Mouse (Mus musculus): Measurements from ENCODE around the gene Jak2.

Jak2 gene

DNA sequence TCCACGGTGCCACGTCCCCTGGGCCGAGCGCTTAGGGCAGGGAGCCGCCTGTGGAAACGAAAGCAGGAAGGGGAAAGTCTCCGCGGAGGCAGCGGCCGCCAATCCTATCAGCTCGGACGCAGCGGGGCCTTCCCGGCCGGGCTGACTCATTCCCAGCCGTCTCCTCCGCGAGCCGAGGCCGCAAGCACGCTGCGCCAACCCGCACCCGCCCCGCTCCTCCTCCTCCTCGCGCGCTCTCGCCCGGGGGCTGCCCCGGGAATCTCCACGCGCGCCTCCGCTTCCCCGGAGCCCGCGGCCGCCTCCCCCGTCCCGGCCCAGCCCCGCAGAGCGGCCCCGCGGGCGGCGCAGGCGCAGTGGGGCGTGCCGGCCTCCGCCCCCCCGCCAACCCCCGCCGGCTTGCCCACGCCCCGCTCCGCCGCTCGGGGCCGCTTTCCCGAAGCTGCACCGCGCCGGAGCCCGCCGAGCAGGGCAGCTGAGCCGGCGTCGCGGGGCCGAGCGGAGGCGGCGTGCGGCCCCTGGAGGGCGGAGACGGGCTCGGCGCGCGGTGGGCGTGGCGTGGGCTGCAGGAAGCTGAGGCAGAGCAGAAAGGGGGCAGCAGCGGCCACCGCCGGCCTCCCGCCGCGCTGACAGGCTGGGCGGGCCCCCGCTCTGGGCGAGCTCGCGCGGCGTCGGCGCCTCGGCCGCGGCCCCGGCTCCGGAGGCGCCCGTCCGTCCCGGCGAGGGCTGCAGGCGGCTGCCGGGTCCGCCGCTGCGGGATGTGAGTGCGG, at the start of gene Jak2:
Gene Jak2, plus strand, starts transcription at position 638 of the 767 bp plus-strand sequence.
- DNase-seq (ENCODE audit: low spot score in 2 of 2) = peak; percentile 68 to 75

DNA sequence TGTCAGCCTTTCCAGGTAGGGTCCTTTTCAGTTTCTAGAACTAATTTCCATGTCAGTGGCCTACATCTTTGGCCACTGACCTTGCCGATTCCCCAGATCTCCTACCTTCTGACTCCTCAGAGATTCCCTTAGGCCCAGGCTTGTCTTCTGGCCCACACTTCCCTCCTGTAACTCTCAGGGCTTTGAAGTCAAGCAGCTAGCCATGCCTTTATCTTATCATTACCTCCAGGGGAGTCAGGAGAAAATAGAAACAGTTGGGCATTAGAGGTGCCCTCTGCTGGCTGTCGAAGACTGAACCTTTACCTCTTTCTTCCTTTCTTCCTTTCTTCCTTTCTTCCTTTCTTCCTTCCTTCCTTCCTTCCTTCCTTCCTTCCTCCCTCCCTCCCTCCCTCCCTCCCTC, 48.3 kb upstream of the Jak2 start:
- no peak for DNase-seq (ENCODE audit: low spot score in 2 of 2)

DNA sequence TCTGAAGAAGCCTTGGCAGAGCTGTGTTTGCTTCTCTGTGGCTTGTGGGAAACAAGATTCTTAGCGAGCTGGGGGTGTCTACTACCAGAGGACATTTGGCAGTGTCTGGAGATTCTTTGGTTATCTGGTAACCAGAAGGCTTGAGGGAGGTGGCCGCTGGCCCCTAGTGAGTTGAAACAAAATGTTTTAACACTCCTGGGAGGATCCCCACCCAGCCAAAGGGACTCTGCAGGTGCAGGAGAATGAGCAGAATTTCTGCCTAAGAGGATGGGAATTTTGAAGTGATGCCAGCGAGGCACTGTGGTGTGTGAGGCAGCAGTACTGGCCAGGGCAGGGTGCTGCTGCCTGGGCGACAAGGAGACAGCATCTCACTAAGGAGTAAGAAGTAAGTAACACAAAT, 47.0 kb upstream of the Jak2 start:
- DNase-seq (ENCODE audit: low spot score in 2 of 2) = no peak

DNA sequence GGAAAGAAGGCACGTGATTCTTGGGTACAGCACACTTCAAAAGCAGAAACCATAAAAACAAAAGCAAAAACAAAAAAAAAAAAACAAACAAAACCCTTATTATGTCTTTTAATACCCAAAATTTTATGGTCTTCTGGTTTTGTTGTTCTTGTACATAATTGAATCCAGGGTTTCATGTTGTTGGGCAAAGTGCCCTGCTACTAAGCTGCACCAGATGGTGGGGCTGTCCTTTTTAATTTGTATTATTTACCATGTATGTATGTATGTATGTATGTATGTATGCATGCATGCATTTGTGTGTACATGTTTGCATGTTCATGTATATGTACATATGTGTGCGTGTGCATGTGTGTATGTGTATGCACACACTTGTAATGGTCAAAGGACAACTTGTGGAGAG, 46.4 kb upstream of the Jak2 start:
- no peak for DNase-seq (ENCODE audit: low spot score in 2 of 2)

DNA sequence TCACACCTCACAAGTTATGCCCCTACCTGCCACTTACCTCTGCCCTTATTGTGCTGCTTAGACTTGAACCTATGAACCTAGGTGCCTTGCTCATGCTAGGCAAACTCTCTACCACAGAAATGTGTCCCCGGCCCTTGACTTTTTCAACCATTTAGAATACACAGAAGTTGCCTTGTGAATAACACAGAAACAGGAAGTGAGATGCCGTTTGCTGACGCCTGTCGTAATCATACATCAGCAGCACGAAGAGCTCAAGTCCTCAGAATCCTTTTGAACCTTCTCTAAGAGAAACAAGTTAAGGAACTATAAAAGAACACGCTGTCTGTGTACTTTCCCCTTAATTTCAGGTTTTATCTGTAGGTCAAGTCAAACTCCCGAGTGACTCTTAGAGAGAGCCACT, 41.7 kb upstream of the Jak2 start:
- no peak for DNase-seq (ENCODE audit: low spot score in 2 of 2)

DNA sequence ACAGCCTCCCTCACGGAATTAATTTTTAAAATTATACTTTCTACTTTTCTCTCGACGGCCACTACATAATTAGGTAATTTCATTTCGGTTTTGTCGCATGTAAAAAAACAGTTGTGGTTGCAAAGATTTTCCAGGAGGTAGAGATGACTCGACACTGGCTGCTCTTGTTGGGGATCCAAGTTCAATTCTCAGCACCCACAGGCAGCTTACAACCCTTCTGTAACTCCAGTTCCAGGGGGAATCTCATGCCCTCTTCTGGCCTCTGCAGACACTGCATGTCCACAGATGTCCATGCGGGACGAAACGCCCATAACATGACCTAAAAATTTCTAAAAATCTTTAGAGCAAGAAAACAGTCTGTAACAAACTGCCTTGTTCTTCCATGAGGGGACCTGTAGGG, 41.3 kb upstream of the Jak2 start:
- no peak for DNase-seq (ENCODE audit: low spot score in 2 of 2)

DNA sequence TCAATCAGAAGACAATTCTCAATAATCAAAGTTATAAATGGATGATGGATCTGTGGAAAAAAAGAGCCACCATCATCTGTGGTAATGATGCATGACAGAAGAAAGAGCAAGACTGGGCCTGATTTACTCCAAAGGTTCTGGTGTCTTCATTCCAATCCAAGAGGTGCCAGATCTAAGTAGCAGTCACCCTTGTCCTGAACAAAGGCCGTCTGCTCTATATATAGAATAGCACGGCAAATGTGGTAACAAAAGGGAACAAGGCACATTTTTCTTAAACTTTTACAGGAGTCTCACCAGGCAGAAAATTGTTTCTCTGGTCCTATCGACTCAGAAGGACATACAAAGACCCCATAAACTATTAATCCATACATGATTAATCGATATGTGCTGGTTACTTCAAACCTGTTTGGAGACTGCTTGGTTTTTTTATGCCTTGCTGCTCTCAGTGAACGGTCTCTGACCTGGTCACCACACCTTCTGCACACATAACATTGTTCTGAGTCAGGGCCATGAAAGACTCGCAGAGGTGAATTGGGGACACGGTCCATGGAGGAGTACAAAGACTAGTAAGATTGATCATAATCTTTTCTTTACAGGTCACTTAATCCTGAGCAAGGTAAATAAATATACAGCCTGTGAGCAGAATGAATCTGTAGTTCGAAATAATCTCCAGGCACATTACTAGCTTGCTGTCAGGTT, 35.7 kb upstream of the Jak2 start:
- DNase-seq (ENCODE audit: low spot score in 2 of 2) = no peak

DNA sequence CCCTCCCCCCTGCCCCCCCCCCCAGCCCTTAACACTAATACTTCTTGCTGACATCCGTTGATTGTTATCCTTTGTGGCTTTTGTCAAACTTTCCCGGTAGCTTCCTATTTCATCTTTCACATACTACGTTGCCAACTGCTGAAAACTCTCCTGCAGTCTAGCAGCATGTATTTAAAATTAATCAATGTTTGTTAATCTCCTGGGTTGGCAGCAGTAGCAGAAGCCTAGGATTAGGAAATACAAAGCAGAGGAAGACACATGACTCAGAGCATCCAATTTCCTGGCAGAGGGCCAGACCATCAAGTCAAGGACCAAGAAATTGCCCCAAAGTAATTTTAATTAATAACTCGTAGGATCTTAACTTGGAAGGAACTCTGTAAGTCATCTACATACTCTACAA, 29.8 kb upstream of the Jak2 start:
- no peak for DNase-seq (ENCODE audit: low spot score in 2 of 2)

DNA sequence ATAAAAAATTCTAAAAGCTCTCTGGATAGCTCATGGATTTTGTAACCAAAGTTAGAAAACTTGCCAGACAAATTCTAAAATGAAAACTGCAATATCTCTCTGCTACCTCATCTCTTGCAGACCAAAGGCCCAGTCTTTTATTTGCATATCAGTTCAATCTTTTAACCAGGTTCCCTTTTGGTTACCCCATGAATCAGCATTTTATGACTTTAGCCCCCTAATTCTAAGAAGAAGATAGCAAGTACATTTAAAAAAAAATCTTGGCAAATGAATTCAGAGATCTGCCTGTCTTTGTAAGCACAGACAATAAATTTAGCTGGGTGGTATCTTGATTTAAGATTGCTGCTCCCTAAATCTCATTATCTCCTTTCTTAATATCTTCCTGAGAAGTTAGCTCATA, 26.7 kb upstream of the Jak2 start:
- DNase-seq (ENCODE audit: low spot score in 2 of 2) = no peak

DNA sequence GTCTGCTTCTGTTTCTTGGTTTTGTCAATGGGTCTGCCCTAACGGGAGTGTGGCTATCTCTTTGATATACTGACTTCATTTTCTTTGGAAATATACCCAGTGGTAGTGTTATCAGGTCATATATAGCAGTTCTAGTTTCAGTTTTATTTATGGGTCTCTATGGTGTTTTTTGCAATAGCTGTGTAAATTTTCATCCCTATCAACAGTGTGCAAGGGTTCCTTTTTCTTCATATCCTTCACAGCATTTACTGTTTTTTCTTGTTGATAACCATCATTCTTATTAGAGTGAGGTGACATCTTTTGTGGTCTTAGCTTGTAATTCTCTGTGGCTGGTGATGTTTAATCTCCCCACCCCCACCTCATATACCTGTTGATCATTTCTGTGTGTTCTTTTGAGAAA, 24.6 kb upstream of the Jak2 start:
- DNase-seq (ENCODE audit: low spot score in 2 of 2) = no peak

DNA sequence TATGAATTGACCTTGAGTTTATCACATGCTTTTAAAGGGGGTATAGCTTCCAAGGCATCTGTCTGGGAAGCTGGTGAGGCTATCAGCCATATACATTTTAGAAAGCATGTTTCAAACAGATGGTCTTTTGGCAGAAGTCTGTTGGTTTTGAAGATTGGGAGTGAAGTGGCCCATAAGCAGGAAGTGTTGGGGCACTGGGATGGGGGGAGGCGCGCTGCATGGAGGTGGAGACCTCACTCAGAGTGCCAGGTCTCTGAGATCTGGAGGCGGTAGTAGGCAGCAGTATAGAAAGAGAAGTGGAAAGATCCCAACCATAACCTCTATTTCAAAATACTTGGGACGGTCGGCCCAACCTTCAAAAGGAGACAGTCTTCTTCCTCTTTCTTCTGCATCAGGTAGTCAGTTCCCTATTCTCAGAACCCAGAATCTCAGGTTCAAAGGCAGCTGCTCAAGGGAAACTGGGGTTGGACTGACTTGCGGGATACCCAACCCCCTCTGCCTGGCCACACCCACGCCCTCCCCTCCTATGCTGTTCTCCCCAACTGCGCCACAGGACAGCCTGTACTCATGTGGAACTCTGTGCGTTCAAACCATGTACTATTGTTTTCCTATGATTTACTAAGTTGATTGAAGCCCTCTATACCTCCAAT, 23.6 kb upstream of the Jak2 start:
- DNase-seq (ENCODE audit: low spot score in 2 of 2) = no peak

DNA sequence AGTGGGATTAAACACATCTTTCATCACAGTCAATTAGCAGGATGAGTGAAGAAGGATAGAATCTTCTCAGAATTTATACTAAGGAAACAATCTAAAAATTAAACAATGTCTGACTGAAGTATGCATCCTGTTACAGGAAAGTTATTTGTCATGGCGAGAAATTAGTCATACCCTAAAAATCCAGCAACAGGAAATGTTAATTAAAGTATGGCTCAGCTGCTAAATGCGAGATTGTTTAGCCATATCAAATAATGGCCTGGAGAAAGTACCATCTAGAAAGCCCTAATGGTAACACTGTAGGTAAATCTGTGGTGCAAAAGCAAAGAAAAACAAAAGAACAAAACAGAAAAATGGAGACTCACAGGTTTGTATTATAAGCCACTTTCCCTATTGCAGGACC, 22.6 kb upstream of the Jak2 start:
- DNase-seq (ENCODE audit: low spot score in 2 of 2) = no peak

DNA sequence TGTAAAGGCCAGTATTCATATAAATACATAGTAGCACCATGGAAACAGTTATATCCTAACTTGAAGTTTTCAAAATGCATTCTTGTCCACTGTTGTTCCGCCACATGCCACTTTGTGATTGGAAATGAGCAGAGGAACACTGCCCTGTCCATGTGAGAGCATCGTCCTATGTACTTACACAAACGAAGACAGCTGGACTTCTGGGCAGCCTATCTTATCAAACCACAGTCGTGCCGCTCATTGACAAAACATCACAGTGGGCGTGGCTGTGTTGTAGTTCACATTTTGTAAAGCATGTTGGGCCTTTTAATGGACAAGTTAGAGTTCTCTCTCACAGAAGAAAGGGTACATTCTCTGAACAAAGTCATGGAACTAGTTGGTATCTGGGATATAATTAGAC, 18.9 kb upstream of the Jak2 start:
- DNase-seq (ENCODE audit: low spot score in 2 of 2) = no peak

DNA sequence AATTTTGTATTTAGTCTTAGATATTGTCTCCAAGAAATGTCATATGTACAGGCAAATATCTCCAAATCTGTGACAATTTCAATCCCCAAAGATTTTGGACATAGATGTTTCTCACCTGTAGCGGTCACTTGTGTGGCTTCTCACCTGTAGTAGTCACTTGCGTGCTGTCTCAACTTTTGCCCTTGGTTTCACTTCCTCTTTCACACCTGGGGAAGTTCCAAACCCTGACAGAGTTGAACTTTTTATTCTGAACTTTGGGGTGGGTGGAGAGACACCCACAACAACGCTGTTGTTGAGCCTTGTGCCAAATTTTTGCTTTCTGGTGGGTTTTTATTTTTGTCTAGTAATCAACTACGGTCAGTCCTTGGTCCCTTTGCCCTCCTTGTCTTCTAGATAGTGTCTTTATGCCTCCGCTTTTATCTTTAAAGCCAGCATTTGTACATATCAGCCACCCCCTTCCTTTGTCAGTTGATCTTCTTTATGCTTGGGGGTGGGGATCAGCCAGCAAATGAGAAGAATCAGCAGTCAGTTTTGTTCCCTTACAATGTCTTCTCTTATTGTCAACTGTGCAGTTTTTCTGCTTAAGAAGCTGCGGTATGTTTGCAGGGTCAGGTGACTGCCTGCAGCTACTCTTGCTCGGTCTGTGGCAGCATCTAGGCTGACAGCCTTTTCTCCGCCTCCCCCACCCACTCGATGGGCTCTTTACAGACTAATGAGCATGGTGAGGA, 14.8 kb upstream of the Jak2 start:
- DNase-seq (ENCODE audit: low spot score in 2 of 2) = no peak

DNA sequence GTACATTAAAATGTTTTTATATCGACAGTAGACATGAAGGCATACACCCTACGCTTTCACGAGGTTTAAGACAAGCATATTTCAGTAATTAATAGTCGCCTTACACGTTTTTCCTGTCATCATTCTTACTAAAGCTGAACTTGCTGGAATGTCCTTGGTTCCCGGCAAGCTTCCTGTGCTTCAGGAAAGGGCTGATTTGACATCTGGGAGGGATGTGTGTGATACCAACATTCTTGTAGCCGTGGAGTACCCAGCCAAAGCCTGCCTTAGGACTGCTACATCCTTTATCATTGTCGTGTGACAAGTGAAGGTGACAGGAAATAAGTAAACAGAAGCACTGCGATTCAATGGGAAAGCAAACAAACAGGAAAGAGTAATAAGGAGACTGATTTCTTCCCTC, 13.5 kb upstream of the Jak2 start:
- no peak for DNase-seq (ENCODE audit: low spot score in 2 of 2)

DNA sequence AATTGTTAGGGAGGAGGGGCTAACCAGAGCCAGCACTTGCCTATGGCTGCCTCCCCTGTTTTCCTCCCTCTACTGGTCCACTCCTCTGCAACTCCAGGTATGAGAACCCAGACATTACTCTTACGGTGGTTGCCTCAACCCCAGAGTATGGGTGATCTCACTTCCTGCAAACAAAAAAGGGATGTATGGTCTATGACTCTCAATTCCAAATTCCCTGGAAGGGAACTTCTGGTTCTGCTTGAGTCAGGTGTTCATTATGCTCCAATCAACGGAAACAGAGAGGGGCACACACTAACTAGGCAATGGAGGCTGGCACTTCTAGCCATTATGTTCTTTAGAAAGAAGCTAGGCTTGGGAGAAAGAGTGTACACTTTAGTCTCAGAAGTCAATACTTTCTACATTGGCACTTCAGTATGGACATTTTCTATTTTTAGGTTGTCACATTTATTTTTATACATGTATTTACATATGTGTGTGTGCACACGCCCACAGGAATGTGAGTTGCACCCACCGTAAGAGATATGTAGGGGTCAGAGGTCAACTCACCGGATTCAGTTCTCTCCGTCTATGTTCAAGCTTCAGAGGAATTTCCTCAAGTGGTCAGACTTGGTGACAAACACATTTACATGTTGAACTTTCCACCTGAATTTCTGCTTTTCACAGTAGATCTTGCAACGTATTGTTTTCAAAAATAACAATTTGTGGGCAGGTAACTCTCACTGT, 12.0 kb upstream of the Jak2 start:
- DNase-seq (ENCODE audit: low spot score in 2 of 2) = no peak

DNA sequence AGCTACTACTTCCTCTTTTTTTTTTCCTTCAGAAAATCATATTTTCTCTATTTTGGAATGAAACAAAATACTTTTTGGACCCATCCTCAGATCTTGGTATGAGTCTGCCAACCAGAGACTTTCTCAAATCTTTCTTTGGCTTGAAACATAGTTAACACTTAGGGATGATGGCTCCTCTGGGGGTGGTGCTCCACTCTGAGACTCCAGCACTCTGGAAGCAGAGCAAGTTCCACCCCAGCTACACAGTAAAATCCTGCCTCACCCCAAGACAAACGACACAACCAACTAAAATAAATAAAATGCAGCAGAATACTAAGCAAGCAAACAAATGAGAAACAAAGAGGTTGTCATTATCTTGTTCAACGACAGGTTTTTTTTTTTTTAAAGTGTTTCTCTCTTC, 11.0 kb upstream of the Jak2 start:
- no peak for DNase-seq (ENCODE audit: low spot score in 2 of 2)

DNA sequence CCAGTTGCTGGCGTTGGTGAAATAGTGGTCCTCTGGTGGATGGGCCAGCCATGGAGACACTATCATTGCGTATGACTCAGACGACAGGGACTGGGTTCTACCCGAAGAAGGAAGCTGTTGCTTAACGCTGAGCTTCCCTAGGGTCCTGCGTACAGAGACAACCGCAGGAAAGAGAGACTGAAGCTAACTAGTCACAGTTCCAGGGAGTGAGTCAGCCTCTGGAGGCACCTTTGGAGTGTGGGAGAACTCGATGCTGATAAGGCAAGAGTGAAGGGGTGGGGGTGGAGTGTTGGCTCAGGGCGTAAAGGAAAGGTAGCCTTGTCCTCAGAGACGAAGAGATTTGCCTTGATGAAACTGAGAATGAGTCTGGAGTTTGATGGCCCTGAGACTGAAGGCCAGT, 10.0 kb upstream of the Jak2 start:
- DNase-seq (ENCODE audit: low spot score in 2 of 2) = no peak

DNA sequence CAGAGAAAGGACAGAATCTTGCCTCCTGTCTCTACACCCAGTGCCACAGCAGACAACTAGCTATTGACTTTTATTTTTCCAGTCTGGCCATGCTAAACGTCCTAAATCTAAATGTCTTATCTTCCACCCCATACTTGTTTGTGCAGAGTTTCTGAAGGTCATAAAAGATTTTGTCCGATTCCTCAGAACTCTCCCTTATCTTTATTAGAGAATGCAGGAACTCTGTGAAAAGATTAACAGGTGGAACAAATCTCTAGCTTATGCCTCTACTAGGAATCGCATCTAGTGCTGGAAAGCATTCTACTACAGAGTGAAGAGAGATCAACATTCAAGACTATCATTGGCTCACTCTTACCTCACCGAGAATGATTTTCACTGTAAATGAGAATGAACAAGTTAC, 1.7 kb upstream of the Jak2 start:
- no peak for DNase-seq (ENCODE audit: low spot score in 2 of 2)

DNA sequence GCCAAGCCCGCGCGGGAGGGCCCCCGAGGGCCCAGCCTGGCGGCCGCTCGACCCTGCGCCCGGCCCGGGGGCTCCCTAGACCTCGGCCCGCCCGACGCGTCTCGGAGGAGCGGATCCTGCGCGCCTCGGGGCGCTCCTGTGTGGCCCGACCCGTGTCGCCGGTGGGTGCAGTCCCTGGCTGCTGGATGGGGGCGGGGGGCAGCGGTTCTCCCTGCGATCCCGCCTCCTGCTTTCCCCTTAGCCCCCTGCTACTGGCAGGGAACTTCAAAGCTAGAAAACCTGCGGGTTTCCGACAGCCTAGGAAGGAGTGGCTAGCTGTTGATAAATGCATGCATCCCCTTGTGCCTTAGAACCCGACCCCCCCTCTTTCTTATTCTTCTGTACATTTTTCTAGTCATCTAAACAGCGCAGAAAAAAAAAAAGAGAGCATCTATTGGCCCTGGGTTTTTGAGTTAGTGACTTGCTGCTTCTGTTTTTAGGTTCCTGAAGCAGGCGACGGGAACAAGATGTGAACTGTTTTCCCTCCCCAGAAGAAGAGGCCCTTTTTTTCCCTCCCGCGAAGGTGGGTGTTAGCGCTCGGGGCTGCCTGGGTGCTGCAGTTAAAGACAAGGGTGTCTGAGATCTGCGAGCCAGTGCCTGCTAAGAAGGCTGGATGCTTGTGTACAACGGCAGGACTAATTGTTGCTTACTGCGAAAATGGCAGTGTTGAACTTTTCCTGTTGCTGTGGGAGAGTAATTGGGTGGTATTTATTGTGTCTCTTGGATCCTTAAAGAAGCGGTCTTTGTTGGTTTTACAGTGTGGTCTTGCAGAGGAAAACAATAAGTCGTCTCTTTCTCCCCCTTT, 552 bp downstream of the Jak2 start:
- peak in 1 of 2 experiments; percentile 45 for DNase-seq (ENCODE audit: low spot score in 2 of 2)

All from frontal cortex, postnatal 14 days (tissue).